Mouse (Mus musculus) kidney, adult 2 months (tissue): ENCODE measurements at regions not wholly inside any gene's neighbourhood (a gene's known extent, or its start where the extent isn't known, plus 50 kb on each side); places are given as distances from the start of the nearest gene placed in this dataset.

ENCODE experiments used
- CTCF ChIP-seq: fragments of 200-500 bp; conservative IDR thresholded peaks from 2 replicates; pipeline ENCODE4 v1.5.1; 2011; ENCODE audit warnings: low read depth, mild to moderate bottlenecking, control low read depth, low read length, moderate library complexity, mixed read lengths; ENCODE audit not compliant: insufficient read depth, insufficient read length
- POLR2A ChIP-seq: fragments of 200-500 bp; IDR thresholded peaks from one replicate; pipeline ENCODE4 v1.6.1; 2011; ENCODE audit warnings: low read depth, low read length, control low read depth

GRCm38 (mm10) chr6:91600116-91600515 is 83.7 kb upstream of the Slc6a6 start:
- TF ChIP-seq POLR2A = no peak
- no peak for TF ChIP-seq CTCF
